In genomic region chr6:149460971-149461370, GRCm38 (mm10) we compare ENCODE assay signal across 12 mouse cellular contexts.
"Had no signal": no experiment of that assay in that cellular context is flagged by ENCODE, and none has a peak within 500 bp of the region (broad histone marks: within the 10 kb centered on the region; RNA-seq: fewer than 3 reads in every experiment).

No protein-coding gene starts in this region.

- DNase-seq: liver, embryonic 13.5 days; liver, postnatal 0 days; lung, adult 2 months; lung, postnatal 14 days; lung, postnatal 4 days; midbrain, embryonic 14.5 days; right cerebral cortex, adult 18-20 months; right cerebral cortex, postnatal 25 days; thymus, postnatal 14 days; thymus, postnatal 36 days had no signal

- ATAC-seq: liver, postnatal 0 days; lung, postnatal 0 days; midbrain, embryonic 16.5 days had no signal
